Mouse (Mus musculus): ENCODE results near the gene Nbl1. TPM values are rescaled to one million over a fixed set of nuclear protein-coding genes. Genes with fewer than 3 reads are reported as not detected.

Gene Nbl1
- total and polyA plus RNA-seq, 3 experiments, result 21.9 to 29.1 (median 24.0) TPM

DNA sequence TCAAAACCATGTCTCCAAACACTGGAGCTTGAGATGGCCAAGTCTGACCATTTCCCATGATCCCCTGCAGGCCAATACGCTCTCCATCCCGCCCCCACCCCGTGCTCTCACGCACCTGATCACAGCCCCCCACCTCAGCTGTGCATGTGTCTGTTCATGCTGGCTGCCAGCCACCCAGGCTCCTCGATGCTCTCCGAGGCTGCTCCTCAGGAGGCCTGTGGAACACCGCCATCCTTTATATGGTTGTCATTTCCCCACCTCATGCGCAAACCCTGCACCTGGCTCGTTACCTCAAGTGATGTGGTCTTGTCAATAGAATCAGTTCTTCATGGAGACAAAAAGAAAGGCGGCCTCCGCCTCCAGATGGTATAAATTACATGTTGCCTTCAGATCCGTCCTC is 60.3 kb downstream of the Nbl1 start:
- WGBS, result 85% methylated on average over 12 of the region's 12 CpGs
- H3K27ac ChIP-seq, result no peak overlapping the region
- intact Hi-C loops (cut with DNase I), result no loop called here
- DNase-seq, result no peak
- H3K4me1 ChIP-seq (ENCODE audit: control insufficient read depth, insufficient read depth, low read length), result peaks cover 4% of the 10 kb centered on the region
- no peak for TF ChIP-seq CTCF (IDR thresholded peaks at IDR 0.05)
- no peak for TF ChIP-seq POLR2A (IDR thresholded peaks at IDR 0.05; ENCODE audit: insufficient read depth, low read depth, low read length)
- no peak for TF ChIP-seq EP300 (IDR thresholded peaks at IDR 0.05; ENCODE audit: insufficient read depth, low read depth, low read length)
- H3K27me3 ChIP-seq (ENCODE audit: control insufficient read depth, insufficient read depth, low read length), result no peaks in the 10 kb centered on the region
- no peaks in the 10 kb centered on the region for H3K79me2 ChIP-seq (replicated peaks; ENCODE audit: control insufficient read depth, insufficient read depth, low read length)
- H3K36me3 ChIP-seq (ENCODE audit: control insufficient read depth, insufficient read depth, low read length), result no peaks in the 10 kb centered on the region
- no peak overlapping the region for H3K9ac ChIP-seq (ENCODE audit: low read depth, low read length)
- H3K4me3 ChIP-seq, result no peak overlapping the region

Other genes starting within 250 kb of the Nbl1 start
- gene Pla2g5, start 229.5 kb downstream of the Nbl1 start, total RNA-seq (2021), result 10 to 100 TPM; 24.8 to 33.0 TPM
- 87.6 and 129 TPM in 2 replicates for gene Pla2g5, start 229.5 kb downstream of the Nbl1 start, polyA plus RNA-seq (2012; rRNA removed)
- not detected for gene Gm13030, start 219.0 kb downstream of the Nbl1 start, total RNA-seq (2021)
- not detected in 2 replicates for gene Gm13030, start 219.0 kb downstream of the Nbl1 start, polyA plus RNA-seq (2012; rRNA removed)
- 1 to 10 TPM in 1 of 2 experiments, under 1 TPM in 1; 0.73 to 1.6 TPM for gene Pla2g2e, start 215.1 kb downstream of the Nbl1 start, total RNA-seq (2021)
- 0.43 TPM in 1 of 2 replicates, not detected in the other for gene Pla2g2e, start 215.1 kb downstream of the Nbl1 start, polyA plus RNA-seq (2012; rRNA removed)
- gene Otud3, start 179.0 kb downstream of the Nbl1 start, total RNA-seq (2021), result 10 to 100 TPM; 10.4 to 11.7 TPM
- gene Otud3, start 179.0 kb downstream of the Nbl1 start, polyA plus RNA-seq (2012; rRNA removed), result 6.1 and 8.8 TPM in 2 replicates
- gene Rnf186, start 125.9 kb downstream of the Nbl1 start, total RNA-seq (2021), result not detected
- 2.0 TPM in 1 of 2 replicates, not detected in the other for gene Rnf186, start 125.9 kb downstream of the Nbl1 start, polyA plus RNA-seq (2012; rRNA removed)
- 10 to 100 TPM in 1 of 2 experiments, 1 to 10 TPM in 1; 9.2 to 11.7 TPM for gene Tmco4, start 120.1 kb downstream of the Nbl1 start, total RNA-seq (2021)
- 8.4 and 12.2 TPM in 2 replicates for gene Tmco4, start 120.1 kb downstream of the Nbl1 start, polyA plus RNA-seq (2012; rRNA removed)
- not detected for gene Htr6, start 17.4 kb downstream of the Nbl1 start, total RNA-seq (2021)
- not detected in 2 replicates for gene Htr6, start 17.4 kb downstream of the Nbl1 start, polyA plus RNA-seq (2012; rRNA removed)
- gene Minos1, start 38.1 kb upstream of the Nbl1 start, total RNA-seq (2021), result 100 to 1,000 TPM; 586 to 660 TPM
- 203 and 282 TPM in 2 replicates for gene Minos1, start 38.1 kb upstream of the Nbl1 start, polyA plus RNA-seq (2012; rRNA removed)
- gene Capzb, start 99.9 kb upstream of the Nbl1 start, total RNA-seq (2021), result 100 to 1,000 TPM; 342 to 392 TPM
- 160 and 191 TPM in 2 replicates for gene Capzb, start 99.9 kb upstream of the Nbl1 start, polyA plus RNA-seq (2012; rRNA removed)
- gene Pqlc2, start 217.7 kb upstream of the Nbl1 start, total RNA-seq (2021), result 1 to 10 TPM; 5.1 to 5.9 TPM
- gene Pqlc2, start 217.7 kb upstream of the Nbl1 start, polyA plus RNA-seq (2012; rRNA removed), result 22.7 and 22.8 TPM in 2 replicates
- gene Akr7a5, start 217.8 kb upstream of the Nbl1 start, total RNA-seq (2021), result 10 to 100 TPM; 48.4 to 51.3 TPM
- gene Akr7a5, start 217.8 kb upstream of the Nbl1 start, polyA plus RNA-seq (2012; rRNA removed), result 30.9 and 40.2 TPM in 2 replicates